Mouse (Mus musculus) kidney, embryonic 16.5 days (tissue): ENCODE measurements around the gene Hoxa7. TPM values are rescaled to one million over a fixed set of nuclear protein-coding genes. Genes with fewer than 3 reads are reported as not detected.

Experiments
- ATAC-seq: fragments of 200-750 bp; cut with Nextera tagmentation; 2 replicates; pipeline ENCODE4 v1.8.0; 2017; ENCODE audit warnings: moderate TSS enrichment; ENCODE audit not compliant: low FRiP score, low TSS enrichment
- H3K27ac ChIP-seq: fragments of 300-500 bp; sonication (generic); 2 replicates; pipeline ENCODE4 v1.5.1; 2014; ENCODE audit warnings: low read length
- H3K27me3 ChIP-seq: fragments of 300-500 bp; sonication (generic); 2 replicates; pipeline ENCODE4 v1.6.1; 2014; ENCODE audit warnings: low read length, control low read depth, mixed read lengths; ENCODE audit not compliant: insufficient read depth
- H3K36me3 ChIP-seq: fragments of 300-500 bp; sonication (generic); 2 replicates; pipeline ENCODE4 v1.6.1; 2014; ENCODE audit warnings: low read length, control low read depth, mixed read lengths; ENCODE audit not compliant: insufficient read depth
- H3K4me1 ChIP-seq: fragments of 300-500 bp; sonication (generic); 2 replicates; pipeline ENCODE4 v1.6.1; 2014; ENCODE audit warnings: low read length, control low read depth, mixed read lengths; ENCODE audit not compliant: insufficient read depth
- H3K4me2 ChIP-seq: fragments of 300-500 bp; sonication (generic); replicated peaks from 2 replicates; pipeline ENCODE4 v1.6.1; 2014; ENCODE audit warnings: low read depth, low read length
- H3K4me3 ChIP-seq: fragments of 300-500 bp; sonication (generic); 2 replicates; pipeline ENCODE4 v1.5.1; 2014; ENCODE audit warnings: mild to moderate bottlenecking, low read length
- H3K9ac ChIP-seq: fragments of 300-500 bp; sonication (generic); replicated peaks from 2 replicates; pipeline ENCODE4 v1.6.1; 2014; ENCODE audit warnings: low read length
- H3K9me3 ChIP-seq: fragments of 300-500 bp; sonication (generic); 2 replicates; pipeline ENCODE4 v1.6.1; 2016; ENCODE audit warnings: low read length, control low read depth
- WGBS: fragments of 180-500 bp; shearing (Covaris S2); extraction: QIAGEN DNeasy Blood & Tissue Kit; methylation state at CpG from one replicate; pipeline ENCODE4 v1.1.7; 2014; 5-methylcytosine and 5-hydroxymethylcytosine counted together
- microRNA counts: library from miRNA; unstranded; fragments of <30 nt; microRNA quantifications from one replicate; lab custom pipeline; 2016
- microRNA-seq: library from miRNA; unstranded; fragments of <30 nt; microRNA quantifications from one replicate; pipeline ENCODE4, GENCODE M21; 2016
- polyA plus RNA-seq: library from polyadenylated mRNA; unstranded; fragments of >200 nt; fragmentation: Nextera tagmentation; extraction: Ambion mirVana; gene quantifications from 2 replicates; pipeline ENCODE4 v1.2.1, GENCODE M21; 2015

Gene Hoxa7
- polyA plus RNA-seq, 1 experiment from 2014 or later = 25.7 TPM

DNA sequence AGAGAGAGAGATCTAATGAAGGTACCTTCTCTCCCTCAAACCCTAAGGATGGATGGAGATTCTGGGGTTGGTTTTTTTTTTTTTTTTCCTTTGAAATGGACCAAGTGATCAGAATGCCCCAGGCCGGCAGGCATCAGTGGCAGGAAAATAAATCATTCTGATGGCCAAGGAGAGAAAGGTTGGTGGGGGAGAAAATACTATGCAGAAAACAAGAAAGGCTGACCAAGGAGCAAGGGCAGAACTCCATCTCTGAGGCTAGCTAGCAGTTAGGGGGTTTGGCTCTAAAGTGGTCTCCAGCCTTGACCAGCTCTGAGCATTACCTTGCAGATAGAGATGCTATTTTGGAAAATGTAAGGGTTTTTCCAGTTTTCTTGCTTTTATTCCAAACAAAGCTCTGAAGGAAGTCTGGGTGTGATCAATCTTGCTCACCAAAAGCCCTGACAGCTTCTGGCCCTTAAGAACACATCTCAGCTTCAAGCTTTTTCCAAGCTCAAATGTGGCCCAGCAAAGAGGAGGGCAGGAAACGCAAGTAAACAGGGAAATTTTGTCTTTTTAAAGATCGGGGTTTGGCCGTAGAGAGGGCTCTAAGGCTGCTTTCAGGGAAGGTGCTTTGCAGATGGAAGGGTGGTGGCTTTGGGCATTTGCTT is 55.1 kb downstream of the Hoxa7 start:
- no peaks in the 10 kb centered on the region for H3K27me3 ChIP-seq

GRCm38 (mm10) chr6:52165441-52166370 is 55.9 kb downstream of the Hoxa7 start:
- Histone ChIP-seq H3K4me2 (peak overlapping the region; percentile 70), H3K27ac (peak overlapping the region; percentile 83), H3K4me1 (peaks cover 95% of the 10 kb centered on the region), H3K9me3 (no peaks in the 10 kb centered on the region), H3K36me3 (peaks cover 7% of the 10 kb centered on the region; the same call in 1 of the 2 replicates), H3K4me3 (peak overlapping the region; percentile 49), H3K9ac (peak overlapping the region; percentile 57), H3K27me3 (no peaks in the 10 kb centered on the region)
- ATAC-seq = no peak
- WGBS = 6% methylated on average over 28 of the region's 28 CpGs

More for the DNA sequence above, 55.1 kb downstream of the Hoxa7 start:
- H3K9ac ChIP-seq = peak overlapping the region; percentile 54
- 23% methylated on average over 4 of the region's 4 CpGs for WGBS
- peak overlapping the region; percentile 70 for H3K4me2 ChIP-seq
- H3K4me1 ChIP-seq = peaks cover 96% of the 10 kb centered on the region
- H3K9me3 ChIP-seq = no peaks in the 10 kb centered on the region
- peaks cover 7% of the 10 kb centered on the region; the same call in 1 of the 2 replicates for H3K36me3 ChIP-seq
- no peak for ATAC-seq
- H3K4me3 ChIP-seq = no peak overlapping the region
- peak overlapping the region; percentile 82 for H3K27ac ChIP-seq

- Histone ChIP-seq H3K27ac (peak within 1 kb of the TSS; percentile 83), H3K9ac (peak within 1 kb of the TSS; percentile 75), H3K36me3 (peaks cover 2% of the 10 kb centered on the region; the same call in 1 of the 2 replicates), H3K27me3 (no peaks in the 10 kb centered on the region), H3K9me3 (no peaks in the 10 kb centered on the region), H3K4me1 (peaks cover 95% of the 10 kb centered on the region), H3K4me3 (peak within 1 kb of the TSS; percentile 49), H3K4me2 (peak within 1 kb of the TSS; percentile 70)
- ATAC-seq = no peak
- WGBS = 1% methylated on average over 25 of the region's 25 CpGs
These were observed 56.8 kb downstream of the Hoxa7 start, which contains the start of gene Hoxa2 for GRCm38 (mm10) chr6:52164626-52165440. Gene Hoxa2 (minus strand): TSS chr6:52164831.

MicroRNAs within 50 kb of the gene (microRNA counts, 519-probe panel; counts per million panel counts)
- 4,694 counts per million, percentile 94 among the panel's probes with 10 or more counts for microRNA mmu-miR-196b (lab: Ali Mortazavi, UCI)

Small RNAs within 50 kb of the gene (microRNA-seq; reads per million reads assigned to microRNA genes)
- gene Mir196b = 26,028 reads per million, percentile 97 among the genes with 10 or more reads in this experiment

Other genes starting within 250 kb of the Hoxa7 start
- gene Skap2, start 209.3 kb downstream of the Hoxa7 start, polyA plus RNA-seq = 35.4 and 36.8 TPM in 2 replicates
- 0.81 and 0.82 TPM in 2 replicates for gene Hoxa1, start 63.5 kb downstream of the Hoxa7 start, polyA plus RNA-seq
- gene Hoxa2, start 57.0 kb downstream of the Hoxa7 start, polyA plus RNA-seq = 2.1 and 2.6 TPM in 2 replicates
- gene 5730596B20Rik, start 44.4 kb downstream of the Hoxa7 start, polyA plus RNA-seq = 1.7 and 2.5 TPM in 2 replicates
- 1.2 and 1.4 TPM in 2 replicates for gene Hoxa4, start 30.1 kb downstream of the Hoxa7 start, polyA plus RNA-seq
- 9.0 and 9.5 TPM in 2 replicates for gene Hoxa5, start 17.3 kb downstream of the Hoxa7 start, polyA plus RNA-seq
- gene Hoxa6, start 13.1 kb downstream of the Hoxa7 start, polyA plus RNA-seq = 2.9 and 3.8 TPM in 2 replicates
- 8.2 and 10.8 TPM in 2 replicates for gene Hoxa3, start 8.5 kb downstream of the Hoxa7 start, polyA plus RNA-seq
- not detected in 2 replicates for gene Gm28308, start 8.5 kb downstream of the Hoxa7 start, polyA plus RNA-seq
- 56.6 and 56.8 TPM in 2 replicates for gene Hoxa9, start 9.2 kb upstream of the Hoxa7 start, polyA plus RNA-seq
- gene Hoxa10, start 19.0 kb upstream of the Hoxa7 start, polyA plus RNA-seq = 147 and 154 TPM in 2 replicates
- 27.9 and 31.8 TPM in 2 replicates for gene Hoxa11, start 24.0 kb upstream of the Hoxa7 start, polyA plus RNA-seq
- gene Hoxa13, start 39.0 kb upstream of the Hoxa7 start, polyA plus RNA-seq = 0.15 TPM in 2 replicates
- gene Evx1, start 91.6 kb upstream of the Hoxa7 start, polyA plus RNA-seq = not detected in 2 replicates